Mouse (Mus musculus): ENCODE results near the gene Mphosph10. TPM values are rescaled to one million over a fixed set of nuclear protein-coding genes. Genes with fewer than 3 reads are reported as not detected.

Mphosph10 gene
- polyA plus RNA-seq (2015; fragmentation: Nextera tagmentation; extraction: Ambion mirVana), result 17.9 and 21.1 TPM in 2 replicates

DNA sequence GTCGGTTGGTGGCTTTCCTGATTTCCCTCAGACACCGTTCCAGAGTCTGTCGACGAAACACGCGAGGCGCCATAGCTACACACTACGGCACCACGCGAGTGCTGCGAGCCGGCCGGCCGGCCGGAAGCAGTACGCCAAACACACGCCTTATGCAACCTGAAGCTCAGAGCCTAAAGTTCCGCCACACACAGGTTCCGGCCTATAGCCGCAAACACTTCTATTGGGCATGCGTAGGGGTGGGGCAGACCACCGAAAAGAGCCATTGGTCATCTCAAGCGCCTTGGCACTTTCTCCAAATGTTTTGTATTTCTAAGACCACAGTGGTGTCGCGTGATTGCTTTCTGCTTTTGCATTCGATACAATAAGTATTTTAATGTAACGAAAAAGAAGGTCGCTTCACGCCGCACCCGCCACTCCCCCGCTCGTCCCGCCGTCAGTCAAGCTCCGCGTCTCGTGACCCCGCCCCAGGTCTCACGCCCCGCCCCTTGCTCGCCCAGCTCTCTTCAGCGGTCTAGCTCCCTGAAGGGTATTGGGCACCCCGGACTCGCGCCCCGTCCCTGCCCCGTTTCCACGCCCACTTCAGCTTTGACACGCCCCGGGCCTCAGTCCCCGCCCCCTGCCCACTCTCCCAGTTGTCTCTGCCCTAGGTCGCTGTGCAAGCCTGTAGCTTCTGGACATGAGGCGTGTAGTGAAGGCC lies at the start of gene Mphosph10, which contains the start of gene Mcee:
Gene Mphosph10 (minus strand): TSS at position 147 of the 697 bp plus-strand sequence.
Gene Mcee (plus strand): TSS at position 486 of the 697 bp plus-strand sequence.
- Histone ChIP-seq H3K9ac (peak within 1 kb of the TSS; percentile 82), H3K9me3 (replicated peaks) (no peaks in the 10 kb centered on the region), H3K4me3 (replicated peaks) (peak within 1 kb of the TSS; percentile 73), H3K27me3 (no peaks in the 10 kb centered on the region), H3K4me2 (peak within 1 kb of the TSS; percentile 89), H3K4me1 (replicated peaks) (peaks cover 29% of the 10 kb centered on the region), H3K36me3 (replicated peaks) (peaks cover 23% of the 10 kb centered on the region), H3K27ac (replicated peaks) (peak within 1 kb of the TSS; percentile 72)
- WGBS (ENCODE audit: insufficient replicate concordance), result under 1% methylated on average over 54 of the region's 54 CpGs
- peak; percentile 98 for ATAC-seq (ENCODE audit: insufficient read depth)

DNA sequence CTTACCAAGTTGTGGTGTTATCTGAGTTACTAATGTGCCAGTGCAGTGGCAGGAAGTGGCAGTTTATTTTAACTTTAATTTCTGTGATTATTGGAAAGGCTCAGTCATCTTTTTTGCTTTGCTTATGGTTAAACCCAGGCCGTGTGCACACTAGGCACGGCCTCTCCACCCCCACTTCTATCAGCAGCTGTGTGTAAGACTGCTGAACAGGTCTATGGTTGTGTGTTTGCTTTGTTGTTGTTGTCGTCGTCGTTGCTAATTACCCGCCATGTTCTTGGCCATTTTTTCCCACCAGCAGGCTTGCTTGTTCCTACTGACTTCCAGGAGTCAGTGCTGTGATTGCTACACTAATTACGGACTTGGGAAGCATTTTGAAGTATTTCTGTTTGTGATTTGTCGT lies 48.5 kb upstream of the Mphosph10 start:
- ATAC-seq (ENCODE audit: insufficient read depth), result no peak
- no peak overlapping the region for H3K4me3 ChIP-seq (replicated peaks)
- H3K4me1 ChIP-seq (replicated peaks), result no peaks in the 10 kb centered on the region
- 60% methylated on average over 8 of the region's 8 CpGs for WGBS (ENCODE audit: insufficient replicate concordance)
- H3K36me3 ChIP-seq (replicated peaks), result no peaks in the 10 kb centered on the region
- no peak overlapping the region for H3K4me2 ChIP-seq
- no peaks in the 10 kb centered on the region for H3K27me3 ChIP-seq
- no peaks in the 10 kb centered on the region for H3K9me3 ChIP-seq (replicated peaks)
- H3K9ac ChIP-seq, result no peak overlapping the region
- H3K27ac ChIP-seq (replicated peaks), result no peak overlapping the region

GRCm38 (mm10) chr7:64439595-64440518 lies 47.8 kb upstream of the Mphosph10 start:
- Histone ChIP-seq H3K4me1 (replicated peaks) (no peaks in the 10 kb centered on the region), H3K9me3 (replicated peaks) (no peaks in the 10 kb centered on the region), H3K27me3 (no peaks in the 10 kb centered on the region), H3K9ac (no peak overlapping the region), H3K36me3 (replicated peaks) (no peaks in the 10 kb centered on the region), H3K4me3 (replicated peaks) (no peak overlapping the region), H3K27ac (replicated peaks) (no peak overlapping the region), H3K4me2 (no peak overlapping the region)
- 52% methylated on average over 5 of the region's 5 CpGs for WGBS (ENCODE audit: insufficient replicate concordance)
- ATAC-seq (ENCODE audit: insufficient read depth), result no peak

GRCm38 (mm10) chr7:64424861-64425260 lies 32.8 kb upstream of the Mphosph10 start:
- Histone ChIP-seq H3K36me3 (replicated peaks) (no peaks in the 10 kb centered on the region), H3K4me3 (replicated peaks) (no peak overlapping the region), H3K27ac (replicated peaks) (no peak overlapping the region), H3K4me1 (replicated peaks) (no peaks in the 10 kb centered on the region), H3K4me2 (no peak overlapping the region), H3K9ac (no peak overlapping the region), H3K9me3 (replicated peaks) (no peaks in the 10 kb centered on the region), H3K27me3 (no peaks in the 10 kb centered on the region)
- 47% methylated on average over 5 of the region's 5 CpGs for WGBS (ENCODE audit: insufficient replicate concordance)
- ATAC-seq (ENCODE audit: insufficient read depth), result no peak

DNA sequence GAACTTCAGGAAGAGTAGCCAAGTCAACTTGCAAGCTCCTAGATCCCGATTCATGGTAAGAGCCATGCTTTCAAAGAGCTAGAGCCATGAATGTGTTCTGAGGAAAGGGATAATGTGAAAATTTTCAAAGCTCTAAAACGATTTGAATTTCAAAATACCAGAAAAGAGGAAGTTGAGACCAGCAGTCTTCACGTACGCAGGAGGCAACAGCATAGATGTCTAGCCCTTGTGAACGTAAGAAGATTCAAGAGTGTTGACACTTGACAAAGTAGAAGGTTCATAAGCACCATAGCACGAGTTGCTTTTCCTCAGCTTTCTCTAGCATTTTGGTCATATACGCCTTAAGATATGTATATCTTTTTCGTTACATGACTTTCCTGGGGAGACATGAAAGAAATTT lies 11.9 kb upstream of the Mphosph10 start:
- Histone ChIP-seq H3K4me3 (replicated peaks) (no peak overlapping the region), H3K36me3 (replicated peaks) (no peaks in the 10 kb centered on the region), H3K4me1 (replicated peaks) (no peaks in the 10 kb centered on the region), H3K27ac (replicated peaks) (no peak overlapping the region), H3K9me3 (replicated peaks) (no peaks in the 10 kb centered on the region), H3K9ac (no peak overlapping the region), H3K27me3 (no peaks in the 10 kb centered on the region), H3K4me2 (no peak overlapping the region)
- no peak for ATAC-seq (ENCODE audit: insufficient read depth)
- 55% methylated on average over 8 of the region's 8 CpGs for WGBS (ENCODE audit: insufficient replicate concordance)

- WGBS (ENCODE audit: insufficient replicate concordance), result 62% methylated on average over 4 of the region's 4 CpGs
- ATAC-seq (ENCODE audit: insufficient read depth), result no peak
- Histone ChIP-seq H3K9me3 (replicated peaks) (no peaks in the 10 kb centered on the region), H3K4me3 (replicated peaks) (no peak overlapping the region), H3K9ac (no peak overlapping the region), H3K36me3 (replicated peaks) (no peaks in the 10 kb centered on the region), H3K27ac (replicated peaks) (no peak overlapping the region), H3K27me3 (no peaks in the 10 kb centered on the region), H3K4me2 (no peak overlapping the region), H3K4me1 (replicated peaks) (no peaks in the 10 kb centered on the region)
Observed at GRCm38 (mm10) chr7:64402452-64402851, 10.4 kb upstream of the Mphosph10 start.

DNA sequence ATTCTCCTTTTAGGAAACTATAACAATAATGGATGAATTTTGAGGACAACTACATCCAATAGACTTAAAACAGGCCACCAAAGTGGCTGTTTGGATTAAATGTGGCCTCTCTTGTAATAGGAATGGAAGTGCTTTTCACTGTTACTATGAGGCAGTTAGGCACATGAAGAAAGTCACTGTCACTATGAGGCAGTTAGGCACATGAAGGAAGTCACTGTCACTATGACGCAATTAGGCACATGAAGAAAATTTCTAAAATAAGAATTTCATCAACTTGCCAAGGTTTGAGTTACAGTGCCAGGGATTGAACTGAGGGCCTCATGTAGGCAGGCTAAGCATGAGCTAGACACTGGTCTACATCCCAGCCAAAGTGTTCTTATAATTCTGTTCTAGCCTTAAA lies 8.7 kb upstream of the Mphosph10 start:
- ATAC-seq (ENCODE audit: insufficient read depth), result no peak
- no peak overlapping the region for H3K9ac ChIP-seq
- no peak overlapping the region for H3K4me2 ChIP-seq
- H3K36me3 ChIP-seq (replicated peaks), result no peaks in the 10 kb centered on the region
- no peaks in the 10 kb centered on the region for H3K27me3 ChIP-seq
- 58% methylated on average over 1 of the region's 1 CpGs for WGBS (ENCODE audit: insufficient replicate concordance)
- H3K9me3 ChIP-seq (replicated peaks), result no peaks in the 10 kb centered on the region
- H3K27ac ChIP-seq (replicated peaks), result no peak overlapping the region
- H3K4me3 ChIP-seq (replicated peaks), result no peak overlapping the region
- H3K4me1 ChIP-seq (replicated peaks), result no peaks in the 10 kb centered on the region

DNA sequence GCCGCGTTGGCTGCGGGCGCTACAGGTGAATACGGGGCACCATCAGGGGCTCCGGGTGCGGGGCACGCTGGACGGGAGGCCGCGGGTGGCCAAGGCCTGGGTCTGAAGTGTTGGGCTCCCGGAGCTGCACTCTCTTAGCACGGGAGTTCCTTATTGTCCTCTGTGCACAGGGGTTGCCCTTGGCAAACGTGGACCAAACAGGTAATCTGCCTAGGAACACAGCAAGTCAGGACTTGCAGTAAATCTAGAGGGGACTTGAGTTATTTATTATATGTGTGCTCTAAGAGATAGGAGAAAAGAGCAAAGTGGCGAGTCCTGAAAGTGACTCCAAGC lies 717 bp upstream of the Mphosph10 start:
- peak overlapping the region; percentile 82 for H3K9ac ChIP-seq
- ATAC-seq (ENCODE audit: insufficient read depth), result no peak
- H3K4me3 ChIP-seq (replicated peaks), result peak overlapping the region; percentile 73
- H3K9me3 ChIP-seq (replicated peaks), result no peaks in the 10 kb centered on the region
- H3K27me3 ChIP-seq, result no peaks in the 10 kb centered on the region
- H3K4me1 ChIP-seq (replicated peaks), result peaks cover 29% of the 10 kb centered on the region
- peak overlapping the region; percentile 89 for H3K4me2 ChIP-seq
- peaks cover 19% of the 10 kb centered on the region for H3K36me3 ChIP-seq (replicated peaks)
- H3K27ac ChIP-seq (replicated peaks), result peak overlapping the region; percentile 72
- under 1% methylated on average over 15 of the region's 15 CpGs for WGBS (ENCODE audit: insufficient replicate concordance)

- Histone ChIP-seq H3K9ac (peak overlapping the region; percentile 66), H3K9me3 (replicated peaks) (no peaks in the 10 kb centered on the region), H3K27ac (replicated peaks) (peak overlapping the region; percentile 63; the same call in 1 of the 2 replicates), H3K4me1 (replicated peaks) (peaks cover 29% of the 10 kb centered on the region), H3K4me2 (peak overlapping the region; percentile 89), H3K36me3 (replicated peaks) (peaks cover 31% of the 10 kb centered on the region), H3K27me3 (no peaks in the 10 kb centered on the region), H3K4me3 (replicated peaks) (peak overlapping the region; percentile 73)
- 2% methylated on average over 8 of the region's 8 CpGs for WGBS (ENCODE audit: insufficient replicate concordance)
- no peak for ATAC-seq (ENCODE audit: insufficient read depth)
Observed at GRCm38 (mm10) chr7:64391479-64391878, 589 bp downstream of the Mphosph10 start.

- peaks cover 8% of the 10 kb centered on the region for H3K4me1 ChIP-seq (replicated peaks)
- no peaks in the 10 kb centered on the region for H3K27me3 ChIP-seq
- no peaks in the 10 kb centered on the region for H3K9me3 ChIP-seq (replicated peaks)
- WGBS (ENCODE audit: insufficient replicate concordance), result 5% methylated on average over 27 of the region's 27 CpGs
- H3K27ac ChIP-seq (replicated peaks), result peak within 1 kb of the TSS; percentile 88
- peak; percentile 92 for ATAC-seq (ENCODE audit: insufficient read depth)
- H3K36me3 ChIP-seq (replicated peaks), result peaks cover 31% of the 10 kb centered on the region
- H3K4me3 ChIP-seq (replicated peaks), result peak within 1 kb of the TSS; percentile 74
- H3K9ac ChIP-seq, result peak within 1 kb of the TSS; percentile 75
- peak within 1 kb of the TSS; percentile 65 for H3K4me2 ChIP-seq
Observed at GRCm38 (mm10) chr7:64373830-64374562, 18.1 kb downstream of the Mphosph10 start, which contains the start of gene Fan1. Gene Fan1 (minus strand): TSS chr7:64374095.
